Mouse (Mus musculus) cerebellum, adult 2 months (tissue): Measurements from ENCODE around the gene Il33.

ENCODE experiments used
- CTCF ChIP-seq: fragments of 200-500 bp; IDR thresholded peaks from 2 replicates; pipeline ENCODE4 v1.5.1; 2011; ENCODE audit warnings: low read depth, mild to moderate bottlenecking, control low read depth, low read length, moderate library complexity, borderline replicate concordance; ENCODE audit not compliant: insufficient read depth
- POLR2A ChIP-seq: fragments of 200-500 bp; IDR thresholded peaks from 2 replicates; pipeline ENCODE4 v1.6.1; 2011; ENCODE audit warnings: low read length, control low read depth, borderline replicate concordance; ENCODE audit not compliant: insufficient read depth

DNA sequence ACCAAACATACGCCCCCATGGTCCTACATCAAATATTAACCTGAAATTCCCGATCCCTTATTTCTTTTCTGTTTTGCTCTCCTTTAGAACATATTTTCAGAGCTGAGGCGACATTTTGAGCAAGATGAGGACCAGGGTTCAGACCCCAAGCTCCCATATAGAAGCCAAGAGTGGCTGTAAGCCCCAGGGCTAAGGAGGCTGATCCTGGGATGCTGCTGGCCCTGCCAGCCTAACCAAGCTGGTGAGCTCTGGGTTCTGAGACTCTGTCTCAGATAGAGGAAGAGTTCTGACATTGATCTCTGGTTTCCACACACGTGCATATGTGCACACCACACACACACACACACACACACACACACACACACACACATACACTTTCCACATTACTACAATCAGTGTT is 36.0 kb downstream of the Il33 start:
- TF ChIP-seq CTCF, result no peak
- TF ChIP-seq POLR2A, result no peak
